Mouse (Mus musculus): ENCODE results near the gene Pgm5.
"Not testable (repeated sequence)": the region's sequence is repeated elsewhere in the genome, so short reads cannot be mapped to it uniquely, and the experiment has no call there.

Pgm5 gene

DNA sequence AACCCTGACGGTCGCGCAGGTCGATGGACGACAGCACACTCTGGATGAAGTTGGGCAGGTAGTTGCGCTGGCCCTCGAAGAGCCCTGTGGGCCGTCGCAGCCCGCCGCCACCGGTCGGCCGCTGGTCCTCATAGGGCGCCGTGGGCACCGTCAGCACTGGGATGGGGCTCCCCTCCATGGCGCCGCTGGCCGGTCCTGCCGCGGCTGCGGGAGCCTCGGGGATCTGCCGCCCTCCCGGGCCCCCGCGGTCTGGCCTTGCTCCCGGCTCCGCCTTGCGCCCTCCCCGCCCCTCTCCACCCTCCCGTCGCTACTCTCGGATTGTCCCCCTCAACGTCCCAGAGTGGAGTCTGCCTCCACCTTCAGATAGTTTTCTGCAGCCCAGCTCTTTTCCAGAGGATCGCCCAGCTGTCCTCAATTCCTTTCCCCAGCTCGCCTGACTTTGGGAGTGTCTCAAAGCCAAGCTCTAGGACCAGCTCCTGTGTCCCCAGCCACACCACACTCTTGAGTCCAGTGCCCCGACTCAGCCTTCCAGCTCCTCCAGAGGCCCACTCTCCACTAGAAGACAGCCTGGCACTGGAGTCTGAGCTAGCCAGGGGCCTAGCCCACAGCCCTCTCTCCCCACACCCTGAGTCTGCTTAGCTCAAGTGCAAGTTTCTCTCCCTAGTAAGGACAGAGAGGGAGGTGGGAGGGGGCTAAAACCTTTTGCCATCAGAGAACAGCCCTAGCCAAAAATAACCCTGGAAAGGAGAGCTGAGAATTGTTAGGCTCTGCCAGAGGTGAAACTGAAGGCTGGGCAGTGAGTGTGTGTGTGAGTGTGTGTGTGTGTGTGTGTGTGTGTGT, at the start of gene Pgm5:
TSS of gene Pgm5 (minus strand) at position 244 of the 840 bp plus-strand sequence.
- DNase-seq (ENCODE audit: low read depth, low spot score): no peak

DNA sequence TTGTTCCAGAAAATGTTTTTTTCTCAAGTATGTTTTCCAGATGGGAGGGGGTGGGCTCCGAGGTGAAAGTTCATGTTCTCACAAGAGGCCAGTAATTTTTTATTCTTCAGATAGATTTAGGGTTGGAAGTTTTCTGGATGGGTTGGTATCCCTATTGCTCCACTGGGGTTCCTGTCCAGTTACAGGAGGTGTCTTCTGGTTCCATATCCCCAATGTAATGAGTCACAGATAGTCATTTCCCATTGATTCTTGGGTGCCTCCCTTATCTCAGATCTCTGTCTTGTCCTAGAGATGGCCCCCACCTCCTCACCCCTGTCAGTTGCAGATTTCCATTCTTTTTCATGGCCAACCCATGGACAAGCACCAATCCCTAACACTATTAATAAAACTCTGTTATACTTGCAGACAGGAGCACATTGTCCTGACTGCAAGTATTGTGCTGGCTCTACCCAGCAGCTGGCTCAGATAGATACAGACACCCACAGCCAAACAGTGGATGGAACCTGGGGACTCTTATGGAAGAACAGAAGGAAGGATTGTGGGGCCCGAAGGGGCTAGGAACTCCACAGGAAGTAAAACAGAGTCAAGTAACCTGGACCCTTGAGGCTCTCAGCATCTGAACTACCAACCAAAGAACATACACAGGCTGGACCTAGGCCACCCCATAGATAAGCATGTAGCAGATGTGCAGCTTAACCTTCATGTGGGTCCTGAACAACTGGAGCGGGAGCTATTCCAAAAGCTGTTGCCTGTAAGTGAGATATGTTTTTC, 46.9 kb upstream of the Pgm5 start:
- no peak for DNase-seq (ENCODE audit: low read depth, low spot score)

DNA sequence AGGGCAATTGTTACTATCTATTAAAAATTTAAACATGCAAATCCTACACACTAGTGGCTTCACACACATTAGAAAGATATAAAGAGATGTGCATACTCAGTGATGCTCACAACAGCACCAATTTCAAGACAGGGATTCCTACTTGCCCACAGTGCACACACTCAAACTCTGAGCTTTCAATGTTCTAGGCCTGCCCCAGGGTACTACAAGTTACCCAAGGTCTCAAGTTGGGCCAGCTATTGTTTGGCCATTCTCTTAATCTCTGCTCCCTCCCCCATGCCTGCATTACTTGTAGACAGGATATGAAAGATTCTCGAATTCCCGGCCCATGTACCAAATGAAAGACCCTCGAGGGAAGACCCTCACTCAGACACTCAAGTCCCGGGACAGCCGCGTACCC, 46.0 kb upstream of the Pgm5 start:
- DNase-seq (ENCODE audit: low read depth, low spot score): no peak

DNA sequence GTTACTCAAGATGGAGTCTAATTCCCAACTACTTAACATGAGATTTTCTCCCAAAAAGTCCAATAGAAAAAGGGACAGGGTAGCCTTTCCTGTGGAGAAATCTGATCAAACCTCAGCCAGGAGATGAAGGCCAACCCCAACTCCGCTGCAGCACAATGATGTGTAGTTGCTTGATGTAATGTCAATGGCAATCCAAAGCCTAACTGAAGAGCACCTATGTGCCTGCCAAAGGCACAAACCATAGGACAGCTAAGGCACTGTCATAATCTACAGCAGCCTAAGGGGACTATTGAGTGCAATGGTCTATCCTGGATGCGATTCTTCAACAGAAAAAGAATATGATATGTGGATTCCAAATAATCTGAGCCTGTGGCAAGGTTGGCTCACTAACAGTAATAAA, 41.2 kb upstream of the Pgm5 start:
- no peak for DNase-seq (ENCODE audit: low read depth, low spot score)

DNA sequence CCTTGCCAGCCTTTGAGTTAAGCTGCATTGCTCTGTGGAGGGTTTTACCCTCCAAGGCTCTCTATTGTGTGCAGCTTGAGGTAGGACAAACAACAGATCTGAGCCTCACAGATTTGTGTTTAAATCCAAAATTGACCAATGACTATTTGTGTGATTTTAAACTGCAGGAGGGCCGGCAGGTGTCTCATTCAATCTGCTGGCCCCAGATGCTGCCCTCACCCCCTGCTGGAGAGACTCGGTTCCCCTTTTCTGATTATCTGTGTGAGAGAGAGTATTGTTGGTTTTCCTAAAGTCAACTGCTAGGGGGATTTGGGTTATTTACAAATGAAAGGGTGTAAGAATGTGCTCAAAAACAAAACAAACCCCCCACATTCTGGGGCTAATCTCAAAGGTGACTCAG, 40.6 kb upstream of the Pgm5 start:
- peak; percentile 15 for DNase-seq (ENCODE audit: low read depth, low spot score)

DNA sequence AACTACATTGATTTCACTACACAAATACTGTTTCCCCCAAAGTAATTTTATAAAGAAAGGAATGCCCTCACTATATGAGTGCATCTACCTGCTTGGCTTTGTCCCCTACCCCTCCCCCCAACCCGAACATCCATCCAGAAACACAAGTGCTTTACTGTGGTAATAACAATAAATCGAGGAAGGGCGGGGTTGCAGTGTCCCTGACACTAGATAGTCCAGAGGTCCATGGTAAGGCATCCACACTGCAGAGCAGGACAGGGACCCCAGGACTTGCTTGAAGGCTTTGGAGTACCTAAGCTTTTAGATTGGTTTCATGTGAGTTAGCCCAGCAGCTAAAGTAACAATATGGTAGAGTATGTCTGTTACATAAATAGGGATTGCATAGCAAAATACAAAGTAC, 40.0 kb upstream of the Pgm5 start:
- DNase-seq (ENCODE audit: low read depth, low spot score): no peak

DNA sequence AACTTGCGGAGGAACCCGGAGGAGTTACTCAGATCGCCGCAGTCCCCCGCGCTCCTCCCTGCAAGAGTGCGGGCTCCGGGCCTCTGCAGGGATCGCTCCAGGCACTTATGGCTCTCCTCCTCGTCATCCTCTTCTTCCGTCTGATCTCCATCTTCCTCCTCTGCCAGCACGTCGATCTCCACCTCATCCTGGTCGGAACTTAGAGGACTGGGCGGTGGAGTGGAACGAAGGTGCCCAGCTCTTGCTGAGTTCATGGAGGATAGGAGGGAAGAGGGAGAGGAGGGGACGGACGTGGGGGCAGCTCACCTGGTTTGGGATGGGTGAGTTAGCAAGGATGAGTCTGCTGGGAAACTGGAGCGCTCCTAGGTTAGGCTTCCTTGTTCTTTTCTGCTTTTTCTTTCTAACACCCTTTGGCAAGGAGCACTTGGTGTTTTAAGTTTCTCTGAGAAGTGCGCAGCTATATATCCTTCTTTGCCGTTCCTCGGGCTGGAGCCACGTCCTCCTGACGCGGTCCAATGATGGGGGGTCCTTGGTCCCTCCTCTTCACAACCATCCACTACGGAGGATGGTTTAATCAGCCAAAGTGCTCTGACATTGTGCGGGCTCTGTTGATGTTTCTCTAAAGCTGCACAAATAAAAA, 39.0 kb upstream of the Pgm5 start, which contains the start of gene Foxd4:
TSS of gene Foxd4 (minus strand) at position 617 of the 640 bp plus-strand sequence.
- no peak for DNase-seq (ENCODE audit: low read depth, low spot score)

DNA sequence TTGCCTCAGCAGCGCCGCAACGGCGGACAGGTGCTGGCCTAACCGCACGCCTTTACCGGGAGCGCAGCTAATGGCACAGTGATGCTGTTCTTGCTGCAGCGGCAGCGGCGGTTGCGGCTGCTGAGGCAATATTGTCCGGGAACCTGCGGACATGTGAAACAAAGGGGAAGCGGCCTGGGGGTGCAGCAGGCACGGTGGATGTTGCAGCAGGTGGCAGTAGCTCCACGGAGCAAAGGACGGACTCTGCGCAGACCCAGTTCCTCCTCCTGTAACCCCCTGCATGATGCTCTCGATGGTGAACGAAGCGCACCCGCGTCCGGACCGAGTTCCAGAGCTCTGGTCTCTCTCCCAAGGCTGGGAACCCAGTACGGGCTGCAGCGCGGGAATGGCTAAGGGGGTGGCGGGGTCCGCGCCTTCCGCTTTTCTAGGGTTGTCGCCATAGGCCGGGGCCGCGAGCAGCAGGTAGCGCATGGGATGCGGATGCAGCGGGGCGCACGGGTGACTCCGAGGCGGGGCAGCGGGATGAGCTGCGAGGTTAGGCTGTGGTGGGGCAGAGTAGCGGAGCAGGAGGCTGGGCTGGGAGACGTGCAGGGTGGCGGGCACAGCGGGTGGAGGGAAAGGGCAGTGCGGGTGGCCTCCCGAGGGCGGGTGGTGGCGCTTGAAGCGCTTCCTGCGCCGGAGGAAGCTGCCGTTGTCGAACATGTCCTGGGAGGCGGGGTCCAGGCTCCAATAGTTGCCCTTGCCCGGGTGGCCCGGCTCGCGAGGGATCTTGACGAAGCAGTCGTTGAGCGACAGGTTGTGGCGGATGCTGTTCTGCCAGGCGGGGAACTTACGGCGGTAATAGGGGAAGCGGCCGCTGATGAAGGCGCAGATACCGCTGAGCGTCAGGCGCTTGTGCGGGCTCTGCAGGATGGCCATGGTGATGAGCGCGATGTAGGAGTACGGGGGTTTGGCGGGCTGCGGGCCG, 38.2 kb upstream of the Pgm5 start:
- peak; percentile 65 for DNase-seq (ENCODE audit: low read depth, low spot score)

DNA sequence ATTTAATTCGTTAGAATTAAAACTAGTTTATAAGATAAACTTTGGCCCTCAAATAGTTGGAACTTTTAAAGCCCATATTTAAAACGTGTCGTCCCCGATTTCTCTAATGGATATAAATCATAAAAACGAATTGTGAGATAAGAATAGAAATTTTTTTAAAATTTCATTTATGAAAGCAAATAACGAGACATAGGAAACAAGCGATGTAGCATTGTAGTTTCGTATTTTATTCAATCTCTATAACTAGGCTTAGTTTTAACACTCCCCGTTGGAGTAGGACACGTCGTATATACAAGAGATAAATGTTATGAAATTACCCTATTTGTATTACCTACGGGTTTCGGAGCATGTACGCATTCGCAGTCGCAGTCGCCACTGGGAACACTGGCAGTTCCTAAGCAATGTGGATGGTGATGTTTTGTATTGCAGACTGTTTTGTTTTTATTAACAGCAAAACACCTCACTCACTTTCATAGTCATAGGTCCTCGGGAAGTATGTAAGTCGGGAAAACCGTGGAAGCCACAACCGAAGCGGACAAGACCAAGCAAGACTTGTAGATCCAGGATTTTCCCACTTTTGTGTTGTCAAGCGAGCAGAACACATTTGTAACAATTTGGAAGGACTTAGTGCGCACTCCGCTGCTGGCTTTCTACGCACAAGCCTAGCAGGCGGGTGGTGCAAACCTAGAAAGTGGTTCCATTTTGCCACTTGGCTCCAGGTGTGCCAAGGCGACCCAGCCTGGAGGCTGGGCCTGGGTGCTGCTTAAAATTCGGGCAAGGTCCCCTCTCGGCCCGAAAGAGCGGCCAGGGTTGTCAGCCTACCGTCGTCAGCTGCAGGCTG, 37.3 kb upstream of the Pgm5 start:
- peak; percentile 33 for DNase-seq (ENCODE audit: low read depth, low spot score)

DNA sequence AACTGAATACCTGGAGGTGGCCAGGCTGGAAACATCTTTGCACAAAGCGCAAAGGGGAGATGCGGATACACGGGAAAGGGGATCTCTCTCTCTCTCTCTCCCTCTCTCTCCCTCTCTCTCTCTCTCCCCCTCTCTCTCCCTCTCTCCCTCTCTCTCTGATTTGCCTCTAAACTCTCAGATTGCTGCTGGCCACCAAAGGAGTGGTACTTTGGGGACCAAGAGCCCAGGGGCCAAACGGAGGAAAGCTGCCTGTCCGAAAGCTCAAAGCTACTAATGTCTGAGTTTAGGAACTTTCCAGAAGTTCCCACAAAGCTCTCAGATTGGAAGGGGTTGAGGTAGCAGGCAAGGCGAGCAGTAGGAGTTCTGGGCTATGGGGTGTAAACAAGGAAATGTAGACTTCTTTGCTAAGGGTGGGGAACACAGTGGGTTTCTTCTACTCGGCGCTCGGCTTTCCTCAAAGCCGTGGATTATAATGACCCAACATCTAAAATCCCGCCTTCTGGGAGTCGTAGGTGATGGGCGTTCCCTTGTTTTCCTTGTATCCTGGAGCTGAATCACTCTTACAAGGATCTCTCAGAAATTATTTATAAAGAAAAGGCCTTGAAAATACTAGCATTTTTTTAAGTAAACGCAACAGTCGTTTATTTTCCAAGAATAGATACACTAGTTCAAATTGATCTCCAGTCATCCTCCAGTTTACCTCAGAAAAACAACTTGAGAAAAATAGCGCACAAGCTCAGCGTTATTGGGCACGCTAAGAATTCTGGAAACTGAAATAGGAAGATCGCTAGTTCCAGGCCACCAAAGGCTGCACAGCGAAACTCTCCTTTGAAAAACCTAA, 36.5 kb upstream of the Pgm5 start:
- peak; percentile 23 for DNase-seq (ENCODE audit: low read depth, low spot score)

DNA sequence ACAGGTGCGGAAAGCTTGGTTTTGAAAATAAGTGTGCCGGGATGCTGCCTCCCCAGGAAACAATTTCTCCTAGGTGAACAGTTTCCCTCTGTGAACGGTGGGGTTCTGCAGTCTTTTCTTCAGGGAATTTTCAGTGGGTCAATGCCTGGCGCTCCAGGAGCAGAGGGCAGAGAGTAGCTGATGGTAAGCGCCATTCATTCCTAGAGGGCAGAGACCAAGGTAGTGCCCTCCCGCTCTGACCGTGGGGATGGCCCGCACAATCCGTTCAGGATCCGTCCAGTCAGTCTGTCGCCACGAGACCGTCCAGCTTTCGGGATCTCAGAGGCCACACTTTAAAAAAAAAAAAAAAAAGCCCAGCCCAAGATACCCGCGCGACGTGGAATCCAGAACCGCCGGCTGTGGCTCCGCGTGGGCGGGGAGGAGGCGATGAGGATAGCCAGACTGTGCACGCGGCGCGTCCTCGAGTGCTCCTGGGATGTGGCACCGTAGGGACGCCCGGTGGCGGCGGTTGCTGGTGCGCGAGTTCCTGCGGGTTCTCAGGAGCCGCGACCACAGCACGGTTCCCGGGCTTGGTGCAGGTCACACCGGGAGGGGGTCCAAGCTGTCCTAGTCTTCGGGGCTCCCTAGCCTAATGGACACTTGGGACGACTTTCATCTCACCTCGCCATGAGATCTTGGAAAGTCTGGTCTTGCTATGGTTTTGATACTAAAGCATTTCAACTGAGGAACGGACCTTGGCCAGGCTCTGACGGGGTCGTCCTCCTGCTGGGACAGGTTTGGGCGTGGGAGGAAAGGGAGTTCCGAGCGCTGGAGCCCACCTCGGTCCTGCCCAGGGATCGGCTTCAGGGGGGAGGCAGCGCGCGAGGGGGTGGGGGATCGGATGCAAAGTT, 35.6 kb upstream of the Pgm5 start:
- peak; percentile 19 for DNase-seq (ENCODE audit: low read depth, low spot score)

DNA sequence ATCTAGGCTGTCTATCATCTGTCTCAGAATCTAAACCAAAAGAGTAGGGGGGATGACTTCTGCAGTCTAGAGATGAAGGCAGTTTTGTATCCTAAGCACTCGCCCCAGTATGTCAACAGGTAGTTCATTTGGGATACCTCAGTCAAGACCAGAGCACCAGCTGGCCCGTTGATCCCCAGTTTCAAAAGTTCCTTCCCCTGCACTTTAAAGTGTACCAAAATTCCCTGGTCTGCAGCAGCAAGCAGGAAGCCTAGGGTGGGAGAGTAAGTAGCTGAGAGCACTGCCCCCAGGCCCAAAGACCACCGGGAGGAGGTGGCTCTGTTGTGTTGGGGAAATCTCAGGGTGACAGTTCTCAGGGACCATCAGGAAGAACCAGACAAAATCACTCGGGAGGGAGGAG, 34.9 kb upstream of the Pgm5 start:
- no peak for DNase-seq (ENCODE audit: low read depth, low spot score)

DNA sequence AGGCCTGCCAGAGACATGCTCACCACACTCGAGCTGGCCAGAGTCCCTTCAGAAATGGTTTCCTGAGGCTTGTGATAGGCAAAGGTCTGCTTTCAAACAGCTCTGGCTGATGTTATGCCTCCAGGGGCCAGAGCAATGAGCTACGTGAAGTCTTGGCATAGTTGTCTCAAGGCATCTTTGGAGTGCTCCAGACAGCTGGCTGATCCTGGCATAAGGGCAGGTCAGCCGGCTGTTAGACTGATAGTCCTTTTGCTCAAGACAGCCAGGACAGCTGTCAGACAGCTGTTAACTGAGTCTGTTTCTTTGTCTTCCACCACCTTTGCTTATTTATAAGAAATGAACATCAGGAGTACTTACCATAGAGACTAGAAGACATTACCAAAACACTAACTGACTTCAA, 25.2 kb upstream of the Pgm5 start:
- no peak for DNase-seq (ENCODE audit: low read depth, low spot score)

DNA sequence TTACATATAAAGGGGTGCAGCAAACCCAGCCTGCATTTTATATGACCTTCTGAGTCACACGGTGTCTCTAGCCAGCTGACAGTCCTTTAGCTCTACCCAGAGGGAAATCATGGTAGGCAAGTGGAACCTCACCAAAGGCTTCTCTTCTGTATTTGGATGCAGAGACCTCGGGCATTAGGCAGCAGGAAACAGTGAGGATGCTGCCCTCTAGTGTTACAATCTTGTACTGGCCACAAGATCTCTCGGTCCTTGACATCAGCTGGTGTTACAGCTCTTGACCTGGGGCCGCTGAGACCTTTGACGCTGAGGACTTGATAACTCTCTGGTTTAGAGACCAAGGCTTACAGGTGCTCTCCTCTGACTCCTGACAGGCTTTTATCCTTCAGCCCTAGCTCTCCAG, 23.8 kb upstream of the Pgm5 start:
- DNase-seq (ENCODE audit: low read depth, low spot score): peak; percentile 72

DNA sequence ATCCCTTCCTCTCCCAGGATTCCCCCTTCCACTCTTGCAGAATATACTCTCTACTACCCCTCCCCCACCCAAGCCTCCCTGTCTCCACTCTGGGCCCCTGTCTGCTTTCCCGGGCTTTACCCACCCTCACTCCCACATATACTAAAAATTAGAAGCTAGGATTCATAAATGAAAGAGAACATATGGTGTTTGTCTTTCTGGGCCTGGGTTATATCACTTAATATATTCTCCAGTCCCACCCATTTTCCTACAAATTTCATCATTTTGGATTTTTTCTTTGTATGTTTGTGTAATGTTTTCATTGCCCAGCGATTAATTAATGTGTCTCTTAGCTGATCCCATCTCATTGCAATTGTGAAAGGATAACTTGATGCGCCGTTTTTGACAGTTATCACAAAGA, 19.6 kb upstream of the Pgm5 start:
- no peak for DNase-seq (ENCODE audit: low read depth, low spot score)

DNA sequence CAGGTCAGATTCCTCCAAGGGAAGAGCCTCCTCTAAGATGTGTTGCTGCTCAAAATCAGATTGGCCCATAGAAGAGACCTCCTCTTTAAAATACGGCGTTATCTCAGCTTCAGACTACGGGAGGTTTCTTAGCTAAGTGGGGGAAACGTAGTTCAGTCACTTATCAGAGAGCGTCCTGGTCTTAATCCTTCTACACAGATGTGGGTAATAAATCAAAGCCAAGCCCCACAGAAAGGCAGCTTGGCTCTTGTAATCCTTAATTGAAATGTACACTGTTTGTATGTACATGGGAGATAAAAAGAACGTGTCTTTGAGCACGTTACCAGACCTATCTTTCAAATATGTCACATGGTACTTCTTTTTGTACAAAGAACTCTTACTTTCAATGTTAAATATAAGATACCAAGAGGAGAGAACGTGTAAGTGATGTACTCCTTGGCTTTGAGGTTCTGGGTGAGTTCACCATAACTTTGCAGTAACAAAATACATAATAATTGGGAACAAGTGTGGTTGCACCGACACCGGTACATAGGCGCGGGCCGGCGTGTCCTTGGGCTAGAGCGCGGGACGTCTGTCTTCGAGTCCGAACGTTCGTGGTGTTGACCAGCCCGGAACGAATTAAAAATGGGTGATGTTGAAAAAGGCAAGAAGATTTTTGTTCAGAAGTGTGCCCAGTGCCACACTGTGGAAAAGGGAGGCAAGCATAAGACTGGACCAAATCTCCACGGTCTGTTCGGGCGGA, 13.6 kb upstream of the Pgm5 start, which contains the start of gene Gm10053:
TSS of gene Gm10053 (plus strand) at position 558 of the 742 bp plus-strand sequence.
- DNase-seq (ENCODE audit: low read depth, low spot score): not testable (repeated sequence)

DNA sequence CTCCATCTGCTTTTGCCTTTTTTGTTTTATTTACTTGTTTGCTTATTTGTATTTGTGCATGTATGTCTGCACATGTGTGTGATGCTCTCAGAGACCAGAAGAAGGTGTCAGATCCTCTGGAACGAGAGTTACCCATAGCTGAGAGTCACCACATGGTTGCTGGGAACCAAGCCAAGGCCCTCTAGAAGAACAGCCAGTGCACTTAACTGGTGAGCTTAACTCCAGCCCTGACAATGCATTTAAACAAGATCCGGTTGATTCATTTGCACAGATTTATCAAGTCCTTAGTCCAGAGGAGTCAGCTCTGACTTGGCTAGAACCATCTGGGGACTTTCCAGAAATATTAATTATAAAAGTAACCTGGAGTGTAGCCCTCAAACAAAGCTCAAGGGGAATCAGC, 12.2 kb upstream of the Pgm5 start:
- no peak for DNase-seq (ENCODE audit: low read depth, low spot score)
